Mouse (Mus musculus) central nervous system, embryonic 18 days (tissue): ENCODE results near the gene 4921511M17Rik. TPM values are rescaled to one million over a fixed set of nuclear protein-coding genes. Genes with fewer than 3 reads are reported as not detected.

Experiments used
- polyA plus RNA-seq: library from polyadenylated mRNA; depleted of rRNA; stranded (reverse); fragments of >200 nt; gene quantifications from 2 replicates; pipeline ENCODE4 v1.2.3, GENCODE M21; 2012; rRNA removed

Gene 4921511M17Rik
- polyA plus RNA-seq, result not detected in 2 replicates

GRCm38 (mm10) chrX:154033727-154034126 lies at the start of gene 4921511M17Rik:
Gene 4921511M17Rik (minus strand): TSS chrX:154033827.

GRCm38 (mm10) chrX:154054939-154055338 lies 21.3 kb upstream of the 4921511M17Rik start, which contains the start of gene Gm10057:
Gene Gm10057 (minus strand): TSS chrX:154055039.

DNA sequence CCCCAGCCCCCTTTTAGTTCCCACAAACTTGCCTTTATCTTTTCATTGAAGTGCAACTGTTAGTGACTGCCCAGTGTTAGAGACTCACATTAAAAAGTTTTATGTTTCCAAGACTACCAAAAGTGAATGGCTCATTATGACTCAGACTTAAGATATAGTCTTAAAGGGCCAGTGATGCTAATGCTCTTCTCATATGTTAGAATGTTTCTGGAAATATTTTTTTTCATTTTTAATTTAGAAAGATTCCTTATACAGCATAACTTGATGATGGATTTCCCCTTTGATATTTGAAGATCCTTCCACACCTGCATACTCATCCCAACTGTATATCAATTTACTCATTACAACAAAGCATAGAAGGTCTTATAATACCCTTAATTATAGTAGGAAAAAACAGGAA lies 21.1 kb downstream of the 4921511M17Rik start, which contains the start of gene Samt1:
Gene Samt1, minus strand, starts transcription at position 101 of the 400 bp plus-strand sequence.

Other genes with a start within 250 kb of the 4921511M17Rik start
- gene Spin2c, start 201.6 kb downstream of the 4921511M17Rik start, polyA plus RNA-seq, result 15.8 and 19.7 TPM in 2 replicates
- gene Samt1, start 21.2 kb downstream of the 4921511M17Rik start, polyA plus RNA-seq, result not detected in 2 replicates
- not detected in 2 replicates for gene Gm10057, start 21.2 kb upstream of the 4921511M17Rik start, polyA plus RNA-seq
- not detected in 2 replicates for gene Gm15140, start 86.9 kb upstream of the 4921511M17Rik start, polyA plus RNA-seq